Mouse (Mus musculus): ENCODE measurements around the gene Gm20792. TPM values are rescaled to one million over a fixed set of nuclear protein-coding genes. Genes with fewer than 3 reads are reported as not detected.
"Not testable (repeated sequence)": the region's sequence is repeated elsewhere in the genome, so short reads cannot be mapped to it uniquely, and the experiment has no call there.

The Gm20792 gene
- polyA plus RNA-seq (2012): not detected in 2 replicates

DNA sequence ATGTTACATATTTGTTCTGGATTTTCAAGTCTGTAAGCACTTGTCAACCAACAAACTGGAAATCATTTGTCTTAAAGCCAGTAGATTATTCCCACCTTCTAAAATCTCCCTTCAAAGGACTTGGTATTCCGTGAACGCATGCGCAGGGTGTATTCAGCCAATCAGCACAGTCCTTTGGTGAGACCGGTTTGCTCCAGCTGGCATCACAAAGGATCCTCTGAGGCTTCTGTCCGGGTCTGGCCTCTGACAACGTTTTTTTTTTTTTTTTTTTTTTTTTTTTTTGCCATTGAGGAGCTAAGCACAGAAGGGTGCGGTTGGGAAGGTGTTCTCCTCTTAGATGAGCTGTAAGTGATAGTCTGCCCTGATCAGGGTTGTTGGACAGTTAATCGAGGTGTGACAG is at the start of gene Gm20792:
Gene Gm20792 (plus strand): TSS at position 301 of the 400 bp plus-strand sequence.
- H3K27me3 ChIP-seq (ENCODE audit: control insufficient read depth); H3K4me3 ChIP-seq (replicated peaks); H3K36me3 ChIP-seq (ENCODE audit: control insufficient read depth); H3K4me1 ChIP-seq (ENCODE audit: control insufficient read depth); H3K9me3 ChIP-seq (ENCODE audit: control insufficient read depth, low read length): not testable (repeated sequence)

Measured in erythroblast, embryonic 14.5 days (primary cell).